Mouse (Mus musculus) E14TG2a.4 (cell line): ENCODE measurements around the gene Srl.

ENCODE experiments used
- H3K27me3 ChIP-seq: 2 replicates; pipeline ENCODE4 v1.6.1; 2014; ENCODE audit warnings: low read length, control low read depth; ENCODE audit not compliant: insufficient read depth
- H3K36me3 ChIP-seq: 2 replicates; pipeline ENCODE4 v1.6.1; 2014; ENCODE audit warnings: low read length, control low read depth; ENCODE audit not compliant: insufficient read depth
- H3K4me1 ChIP-seq: replicated peaks from 2 replicates; pipeline ENCODE4 v1.6.1; 2014; ENCODE audit warnings: low read depth, low read length, control low read depth
- H3K4me3 ChIP-seq: replicated peaks from 2 replicates; pipeline ENCODE4 v1.5.1; 2014; ENCODE audit warnings: mild to moderate bottlenecking, low read length
- H3K9me3 ChIP-seq: 2 replicates; pipeline ENCODE4 v1.6.1; 2014; ENCODE audit warnings: low read length, control low read depth
- CTCF ChIP-seq: conservative IDR thresholded peaks from 2 replicates; pipeline ENCODE4 v1.5.1; 2014; ENCODE audit warnings: low read length
- NANOG ChIP-seq: IDR thresholded peaks from 2 replicates; pipeline ENCODE4 v1.6.1; 2014; ENCODE audit warnings: borderline replicate concordance, low read length, mixed read lengths
- POU5F1 ChIP-seq: IDR thresholded peaks from 2 replicates; pipeline ENCODE4 v1.6.1; 2014; ENCODE audit warnings: low read length, borderline replicate concordance

The Srl gene

GRCm38 (mm10) chr16:4547611-4548010 lies 6.0 kb upstream of the Srl start:
- no peak for TF ChIP-seq CTCF
- no peak for TF ChIP-seq NANOG
- TF ChIP-seq POU5F1, result no peak
- H3K9me3 ChIP-seq, result no peaks in the 10 kb centered on the region
- no peak overlapping the region for H3K4me3 ChIP-seq
- peaks cover 91% of the 10 kb centered on the region for H3K36me3 ChIP-seq
- no peaks in the 10 kb centered on the region for H3K27me3 ChIP-seq
- peaks cover 72% of the 10 kb centered on the region for H3K4me1 ChIP-seq

- Histone ChIP-seq H3K4me1 (peaks cover 71% of the 10 kb centered on the region), H3K27me3 (no peaks in the 10 kb centered on the region), H3K9me3 (no peaks in the 10 kb centered on the region), H3K36me3 (peaks cover 83% of the 10 kb centered on the region), H3K4me3 (no peak overlapping the region)
- TF ChIP-seq CTCF, result no peak
Observed at GRCm38 (mm10) chr16:4546838-4547237, 5.2 kb upstream of the Srl start.

- Histone ChIP-seq H3K4me1 (peaks cover 71% of the 10 kb centered on the region), H3K27me3 (no peaks in the 10 kb centered on the region), H3K9me3 (no peaks in the 10 kb centered on the region), H3K4me3 (peak overlapping the region; percentile 30; the same call in 1 of the 2 replicates), H3K36me3 (peaks cover 65% of the 10 kb centered on the region)
- TF ChIP-seq CTCF, result no peak
- TF ChIP-seq NANOG, result no peak
- TF ChIP-seq POU5F1, result no peak
Observed at GRCm38 (mm10) chr16:4544845-4545244, 3.2 kb upstream of the Srl start.

GRCm38 (mm10) chr16:4543266-4543665 lies 1.6 kb upstream of the Srl start:
- Histone ChIP-seq H3K9me3 (no peaks in the 10 kb centered on the region), H3K4me1 (peaks cover 71% of the 10 kb centered on the region), H3K27me3 (no peaks in the 10 kb centered on the region), H3K4me3 (no peak overlapping the region), H3K36me3 (peaks cover 50% of the 10 kb centered on the region)
- no peak for TF ChIP-seq POU5F1
- TF ChIP-seq CTCF, result no peak
- TF ChIP-seq NANOG, result no peak

GRCm38 (mm10) chr16:4542236-4542774 lies 689 bp upstream of the Srl start:
- H3K4me1 ChIP-seq, result peaks cover 76% of the 10 kb centered on the region
- TF ChIP-seq NANOG (no peak), POU5F1 (no peak), CTCF (no peak)
- H3K9me3 ChIP-seq, result no peaks in the 10 kb centered on the region

GRCm38 (mm10) chr16:4541033-4541432 lies 583 bp downstream of the Srl start:
- H3K4me3 ChIP-seq, result peak overlapping the region; percentile 83
- H3K27me3 ChIP-seq, result no peaks in the 10 kb centered on the region
- H3K9me3 ChIP-seq, result no peaks in the 10 kb centered on the region
- peaks cover 45% of the 10 kb centered on the region for H3K36me3 ChIP-seq
- no peak for TF ChIP-seq POU5F1
- TF ChIP-seq NANOG, result no peak
- TF ChIP-seq CTCF, result no peak
- peaks cover 77% of the 10 kb centered on the region for H3K4me1 ChIP-seq

More at GRCm38 (mm10) chr16:4542236-4542774, 689 bp upstream of the Srl start:
- no peaks in the 10 kb centered on the region for H3K27me3 ChIP-seq
- H3K4me3 ChIP-seq, result no peak overlapping the region
- H3K36me3 ChIP-seq, result peaks cover 48% of the 10 kb centered on the region

GRCm38 (mm10) chr16:4540064-4540775 lies 1.4 kb downstream of the Srl start:
- peaks cover 69% of the 10 kb centered on the region for H3K4me1 ChIP-seq
- H3K4me3 ChIP-seq, result peak overlapping the region; percentile 83
- H3K27me3 ChIP-seq, result no peaks in the 10 kb centered on the region
- TF ChIP-seq NANOG (no peak), POU5F1 (peak; percentile 67; the same call in 1 of the 2 replicates), CTCF (peak; percentile 45)
- peaks cover 38% of the 10 kb centered on the region for H3K36me3 ChIP-seq
- no peaks in the 10 kb centered on the region for H3K9me3 ChIP-seq

- no peak overlapping the region for H3K4me3 ChIP-seq
- no peaks in the 10 kb centered on the region for H3K9me3 ChIP-seq
- no peaks in the 10 kb centered on the region for H3K27me3 ChIP-seq
- peaks cover 35% of the 10 kb centered on the region for H3K36me3 ChIP-seq
- peaks cover 62% of the 10 kb centered on the region for H3K4me1 ChIP-seq
- TF ChIP-seq CTCF (no peak), POU5F1 (no peak), NANOG (no peak)
Observed at GRCm38 (mm10) chr16:4539521-4539920, 2.1 kb downstream of the Srl start.
